Mouse (Mus musculus): Measurements from ENCODE around the gene Sgpp2. TPM values are rescaled to one million over a fixed set of nuclear protein-coding genes. Genes with fewer than 3 reads are reported as not detected.

Gene Sgpp2
- polyA plus RNA-seq (2015; fragmentation: Nextera tagmentation; extraction: Ambion mirVana) = 0.12 and 0.29 TPM in 2 replicates

- DNase-seq (ENCODE audit: low spot score) = no peak
Measured at GRCm38 (mm10) chr1:78310021-78310752, at the start of gene Sgpp2. Gene Sgpp2 (plus strand): TSS chr1:78310345.

- DNase-seq (ENCODE audit: low spot score) = no peak
Measured at GRCm38 (mm10) chr1:78267519-78267918, 42.6 kb upstream of the Sgpp2 start.

GRCm38 (mm10) chr1:78272915-78273314 is 37.2 kb upstream of the Sgpp2 start:
- DNase-seq (ENCODE audit: low spot score) = no peak

- DNase-seq (ENCODE audit: low spot score) = no peak
Measured at GRCm38 (mm10) chr1:78279128-78279527, 31.0 kb upstream of the Sgpp2 start.

- DNase-seq (ENCODE audit: low spot score) = no peak
Measured at GRCm38 (mm10) chr1:78292397-78292796, 17.7 kb upstream of the Sgpp2 start.

GRCm38 (mm10) chr1:78299670-78300225 is 10.4 kb upstream of the Sgpp2 start:
- DNase-seq (ENCODE audit: low spot score) = no peak

DNA sequence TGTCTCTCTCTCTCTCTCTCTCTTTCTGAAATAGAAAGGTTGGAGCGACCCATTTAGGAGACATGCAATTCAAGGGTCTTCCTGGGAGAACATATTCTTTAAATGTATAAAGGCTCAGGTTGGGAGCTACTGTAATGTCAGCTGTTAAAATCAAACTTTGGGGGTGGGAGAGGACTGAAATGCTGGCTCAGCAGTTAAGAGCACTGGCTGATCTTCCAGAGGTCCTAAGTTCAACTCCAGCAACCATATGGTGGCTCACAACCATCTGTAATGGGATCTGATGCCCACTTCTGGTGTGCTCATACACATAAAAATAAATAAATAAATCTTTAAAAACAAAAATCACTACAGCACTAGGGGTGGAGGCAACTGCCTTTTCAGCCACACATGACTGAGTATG is 1.5 kb upstream of the Sgpp2 start:
- DNase-seq (ENCODE audit: low spot score) = no peak

DNA sequence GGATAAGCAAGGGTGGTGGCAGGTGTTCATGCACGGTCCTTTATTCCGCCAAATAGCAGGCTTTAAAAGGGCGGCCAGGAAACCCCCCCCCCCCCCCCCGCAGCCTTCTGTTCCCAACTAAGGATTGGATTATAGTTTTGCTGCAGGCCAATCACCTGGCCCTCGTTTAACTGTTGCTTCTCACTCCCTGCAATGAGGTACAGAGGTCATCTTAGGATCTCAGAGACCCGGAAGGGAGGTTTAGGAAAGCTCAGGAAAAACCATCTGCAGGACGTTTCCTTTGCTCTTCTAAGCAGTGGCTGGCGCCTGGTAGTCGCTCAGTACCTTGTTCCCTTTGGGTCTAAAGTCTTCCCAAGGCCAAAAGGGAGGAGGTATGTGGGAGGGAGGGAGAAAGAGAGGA is 865 bp upstream of the Sgpp2 start:
- no peak for DNase-seq (ENCODE audit: low spot score)

GRCm38 (mm10) chr1:78310861-78311341 is 756 bp downstream of the Sgpp2 start:
- no peak for DNase-seq (ENCODE audit: low spot score)

GRCm38 (mm10) chr1:78311482-78311881 is 1.3 kb downstream of the Sgpp2 start:
- DNase-seq (ENCODE audit: low spot score) = no peak

DNA sequence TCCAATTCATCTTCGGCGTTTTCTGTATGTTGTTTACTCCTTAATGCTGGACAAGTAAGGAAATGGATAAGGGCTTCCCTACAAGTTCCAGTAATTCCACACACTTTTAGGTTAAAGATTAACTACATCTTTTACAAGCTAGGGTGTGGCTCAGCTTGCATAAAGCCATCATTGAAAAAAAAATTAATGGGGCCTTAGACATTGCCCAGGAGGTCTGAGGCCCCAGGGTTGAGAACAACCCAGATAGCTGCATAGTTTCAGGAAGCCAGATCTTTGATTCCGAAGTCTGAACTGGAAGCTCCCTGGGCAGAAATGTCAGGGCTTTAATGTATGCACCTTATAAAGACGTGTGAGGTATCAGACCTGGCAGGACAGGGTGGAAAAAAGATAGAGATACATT is 2.8 kb downstream of the Sgpp2 start:
- DNase-seq (ENCODE audit: low spot score) = no peak

DNA sequence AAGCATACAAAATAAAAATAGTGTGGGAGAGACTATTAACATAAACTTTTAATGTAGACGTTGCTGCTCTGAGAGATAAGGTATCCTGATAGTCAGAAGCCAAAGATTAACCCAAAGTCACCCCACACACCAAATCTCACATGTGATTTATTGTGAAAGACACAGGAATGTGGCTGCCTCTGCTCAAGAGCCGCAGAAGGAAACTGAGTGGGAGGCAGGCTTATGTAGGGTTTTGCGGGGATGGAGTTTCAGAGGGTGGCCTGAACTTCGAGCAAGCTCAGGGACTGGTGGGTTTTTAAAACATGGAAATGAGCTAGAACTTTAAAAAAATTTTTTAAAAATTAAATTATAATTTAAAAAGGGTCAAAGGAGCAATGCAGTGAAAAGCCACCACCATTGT is 3.8 kb downstream of the Sgpp2 start:
- no peak for DNase-seq (ENCODE audit: low spot score)

GRCm38 (mm10) chr1:78318089-78318760 is 8.1 kb downstream of the Sgpp2 start:
- no peak for DNase-seq (ENCODE audit: low spot score)

GRCm38 (mm10) chr1:78320291-78320690 is 10.1 kb downstream of the Sgpp2 start:
- no peak for DNase-seq (ENCODE audit: low spot score)

- no peak for DNase-seq (ENCODE audit: low spot score)
Measured at GRCm38 (mm10) chr1:78322098-78322778, 12.1 kb downstream of the Sgpp2 start.

GRCm38 (mm10) chr1:78322844-78323243 is 12.7 kb downstream of the Sgpp2 start:
- DNase-seq (ENCODE audit: low spot score) = no peak

- DNase-seq (ENCODE audit: low spot score) = no peak
Measured at GRCm38 (mm10) chr1:78324044-78324443, 13.9 kb downstream of the Sgpp2 start.

DNA sequence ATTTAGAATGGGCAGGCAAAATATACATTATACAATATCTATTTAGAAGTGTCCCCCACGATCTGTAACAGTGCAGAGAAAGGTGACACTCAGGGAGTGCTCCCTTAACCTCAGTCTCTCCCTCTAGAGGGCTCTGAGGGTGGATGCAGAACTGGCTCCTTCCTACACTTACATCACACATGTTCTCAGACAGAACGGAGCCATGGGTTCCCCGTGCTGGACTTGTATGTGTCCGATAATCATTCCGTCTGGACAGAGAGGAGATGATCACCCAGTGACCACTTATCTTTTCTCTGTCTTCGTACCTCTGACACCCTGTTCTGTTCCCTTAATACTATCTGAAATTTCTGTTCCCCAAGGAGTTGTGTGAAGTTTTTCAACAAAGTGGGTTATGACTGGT is 15.7 kb downstream of the Sgpp2 start:
- DNase-seq (ENCODE audit: low spot score) = no peak

- DNase-seq (ENCODE audit: low spot score) = no peak
Measured at GRCm38 (mm10) chr1:78328646-78329045, 18.5 kb downstream of the Sgpp2 start.

DNA sequence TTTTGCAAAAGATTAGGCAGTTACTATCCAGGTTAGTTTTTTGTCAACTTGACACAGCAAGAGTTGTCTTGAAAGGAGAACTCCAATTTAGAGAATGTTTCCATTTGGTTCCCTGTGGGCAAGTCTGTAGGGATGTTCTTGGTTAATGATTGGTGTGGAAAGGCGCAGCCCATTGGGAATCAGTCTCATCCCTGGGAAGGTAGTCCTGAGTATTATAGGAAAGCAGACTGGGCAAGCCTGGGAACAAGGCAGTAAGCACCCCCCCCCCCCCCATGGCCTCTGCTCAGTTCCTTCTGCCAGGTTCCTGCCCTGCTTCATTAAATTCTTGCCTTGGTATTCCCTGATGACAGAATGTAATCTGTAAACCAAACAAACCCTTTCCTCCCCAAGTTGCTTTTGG is 19.7 kb downstream of the Sgpp2 start:
- DNase-seq (ENCODE audit: low spot score) = no peak

DNA sequence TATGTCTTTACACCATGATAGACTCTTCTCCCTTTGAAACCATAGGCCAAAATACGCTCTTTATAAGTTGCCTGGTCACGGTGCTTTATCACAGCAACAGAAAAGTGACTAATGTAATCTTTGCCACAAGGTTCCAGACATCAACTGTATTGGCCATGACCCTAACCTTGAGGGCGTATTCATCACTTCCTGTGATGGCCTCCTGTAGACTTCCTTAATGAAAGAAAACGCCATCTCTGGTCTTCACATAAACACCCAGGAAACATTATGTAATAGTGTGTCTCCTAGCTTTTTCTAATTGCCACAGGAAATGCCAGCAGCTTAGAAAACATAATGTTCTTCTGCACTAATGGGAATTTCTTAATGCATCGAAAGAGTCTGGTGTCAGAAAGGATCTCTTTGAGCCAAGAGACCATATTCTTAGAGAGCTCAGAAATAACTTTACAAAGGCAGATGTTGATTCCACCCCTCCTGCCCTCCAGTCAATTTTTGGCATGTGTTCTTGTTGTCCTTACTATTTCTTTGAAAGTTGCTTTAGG is 20.5 kb downstream of the Sgpp2 start:
- DNase-seq (ENCODE audit: low spot score) = no peak

DNA sequence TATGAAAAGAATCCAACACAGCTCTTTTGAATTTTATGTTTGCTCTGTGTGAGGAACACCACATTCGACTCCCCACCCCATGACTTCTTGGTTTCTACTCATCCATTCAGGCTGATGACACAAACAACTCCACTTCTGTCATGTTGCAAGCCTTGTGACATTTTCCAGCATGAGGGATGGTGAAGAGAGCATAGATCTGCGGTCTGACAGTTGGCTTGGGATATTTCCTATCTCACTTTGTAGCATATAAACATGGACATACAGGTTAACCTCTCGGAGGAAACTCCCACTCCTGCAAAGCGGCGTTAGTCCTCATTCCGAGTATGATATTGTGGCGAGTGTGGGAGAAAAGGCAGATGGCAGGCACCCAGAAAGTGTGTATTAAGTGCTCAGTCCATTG is 27.6 kb downstream of the Sgpp2 start:
- DNase-seq (ENCODE audit: low spot score) = no peak
